8 mouse cellular contexts compared by ENCODE assay signal in the genomic region with DNA sequence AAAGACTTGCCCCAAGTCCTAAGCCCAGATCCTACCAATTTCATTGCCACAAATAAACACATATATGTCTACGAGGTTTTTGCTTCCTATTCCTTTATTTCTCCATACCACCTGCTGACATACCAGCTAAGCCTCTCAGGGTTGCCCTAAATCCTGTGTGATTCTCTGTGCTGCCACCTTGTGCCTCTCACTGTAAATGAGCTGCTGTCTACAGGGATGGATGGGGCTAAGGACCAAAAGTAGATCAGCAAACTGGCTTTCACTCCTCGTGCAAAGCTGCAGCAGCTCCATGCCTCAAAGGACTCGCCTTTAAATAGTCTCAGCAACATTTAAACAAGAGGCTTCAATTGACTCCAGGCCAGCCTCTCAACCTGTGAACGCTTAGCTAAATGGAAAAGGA. TPM values are rescaled to one million over a fixed set of nuclear protein-coding genes. Genes with fewer than 3 reads are reported as not detected.
A peak's percentile ranks its signal among the peaks of the same experiment; 100 is the strongest.
DNase-seq lines count a peak whose midpoint lies in the region; ATAC-seq and TF ChIP-seq lines count a peak whose summit lies in the region.

No protein-coding gene starts in this region.

- H3K9me3 ChIP-seq in kidney, postnatal 0 days (replicated peaks; ENCODE audit: low read length), result no peaks in the 10 kb centered on the region

- H3K4me2 ChIP-seq in kidney, postnatal 0 days (ENCODE audit: low read length), result no peak overlapping the region

- H3K27ac ChIP-seq in kidney, postnatal 0 days, result no peak overlapping the region

- H3K27me3 ChIP-seq in kidney, postnatal 0 days (ENCODE audit: insufficient read depth, low read length), result no peaks in the 10 kb centered on the region

- no peaks in the 10 kb centered on the region for H3K36me3 ChIP-seq in kidney, postnatal 0 days (ENCODE audit: insufficient read depth, low read length)

- H3K9ac ChIP-seq in kidney, postnatal 0 days (ENCODE audit: low read depth, low read length), result no peak overlapping the region

- 32% methylated on average over 4 of the region's 4 CpGs for WGBS in kidney, postnatal 0 days

- H3K4me1 ChIP-seq in kidney, postnatal 0 days (replicated peaks; ENCODE audit: insufficient read depth, low read length), result no peaks in the 10 kb centered on the region

- ATAC-seq in kidney, postnatal 0 days (replicated peaks; ENCODE audit: low FRiP score, low read depth), result no peak
- ATAC-seq in megakaryocyte progenitor cell, adult 5-6 weeks (replicated peaks; ENCODE audit: poor library complexity), result peak; percentile 88

- TF ChIP-seq CTCF in kidney, postnatal 0 days (IDR thresholded peaks at IDR 0.05; ENCODE audit: low read depth), result peak; percentile 64

- peak; percentile 60 for DNase-seq in kidney, postnatal 0 days (ENCODE audit: low spot score)
- no peak for DNase-seq in kidney, postnatal 14 days
- peak; percentile 46 for DNase-seq in MN1 (ENCODE audit: low spot score)
- peak; percentile 65 to 68 for DNase-seq in cerebellum, postnatal 36 days
- DNase-seq in embryo, embryonic 10.5 days (ENCODE audit: low spot score), result no peak
- no peak for DNase-seq in ovary, postnatal 14 days (ENCODE audit: low spot score)
- DNase-seq in embryo, embryonic 11 days, result no peak

- H3K4me3 ChIP-seq in kidney, postnatal 0 days (replicated peaks; ENCODE audit: low read depth, low read length), result no peak overlapping the region

RNA-seq across cellular contexts. Expression of gene Mreg, which starts 7.9 kb away (rescaled TPM):
- 6.0 and 6.2 TPM in 2 replicates for polyA plus RNA-seq in kidney, postnatal 0 days (2015; fragmentation: Nextera tagmentation; extraction: Ambion mirVana)
- total RNA-seq in megakaryocyte progenitor cell, adult 5-6 weeks (2015), result 1.3 TPM in 2 replicates
- total RNA-seq in megakaryocyte progenitor cell, adult 5-6 weeks (2017), result 1.6 and 2.5 TPM in 2 replicates

Comparison
In these comparisons a context has a peak if more than half of its experiments do, and no peak if none do; other contexts are left out.
1. DNase-seq: peak in kidney, postnatal 0 days (single experiment), MN1 (single experiment) and cerebellum, postnatal 36 days (2 of 2); none in kidney, postnatal 14 days (single experiment), embryo, embryonic 10.5 days (single experiment), ovary, postnatal 14 days (single experiment) and embryo, embryonic 11 days (single experiment).